Mouse (Mus musculus) embryonic facial prominence, embryonic 10.5 days (tissue): Measurements from ENCODE around the gene Myl10. TPM values are rescaled to one million over a fixed set of nuclear protein-coding genes. Genes with fewer than 3 reads are reported as not detected.
A peak's percentile ranks its signal among the peaks of the same experiment; 100 is the strongest.
"Not testable (repeated sequence)": the region's sequence is repeated elsewhere in the genome, so short reads cannot be mapped to it uniquely, and the experiment has no call there.

Experiments used
- DNase-seq: peaks from one replicate; pipeline ENCODE4 v3.0.0-alpha.2; 2017; ENCODE audit warnings: low spot score
- H3K27ac ChIP-seq: fragments of 300-500 bp; sonication (generic); replicated peaks from 2 replicates; pipeline ENCODE4 v1.5.1; 2016; ENCODE audit warnings: mild to moderate bottlenecking
- H3K27me3 ChIP-seq: fragments of 300-500 bp; sonication (generic); replicated peaks from 2 replicates; pipeline ENCODE4 v1.6.1; 2016; ENCODE audit warnings: low read depth, mild to moderate bottlenecking; ENCODE audit not compliant: poor library complexity, severe bottlenecking
- H3K36me3 ChIP-seq: fragments of 300-500 bp; sonication (generic); replicated peaks from 2 replicates; pipeline ENCODE4 v1.6.1; 2016; ENCODE audit warnings: mild to moderate bottlenecking, moderate library complexity
- H3K4me1 ChIP-seq: fragments of 300-500 bp; sonication (generic); 2 replicates; pipeline ENCODE4 v1.6.1; 2016
- H3K4me3 ChIP-seq: fragments of 300-500 bp; sonication (generic); 2 replicates; pipeline ENCODE4 v1.5.1; 2016; ENCODE audit warnings: mild to moderate bottlenecking, moderate library complexity
- H3K9me3 ChIP-seq: fragments of 300-500 bp; sonication (generic); 2 replicates; pipeline ENCODE4 v1.6.1; 2016; ENCODE audit warnings: mild to moderate bottlenecking
- WGBS: fragments of 180-500 bp; shearing (Covaris S2); methylation state at CpG from one replicate; pipeline ENCODE4 v1.1.7; 2016; 5-methylcytosine and 5-hydroxymethylcytosine counted together
- polyA plus RNA-seq: library from polyadenylated mRNA; unstranded; fragments of >200 nt; fragmentation: Nextera tagmentation; extraction: Ambion mirVana; gene quantifications from 2 replicates; pipeline ENCODE4 v1.2.1, GENCODE M21; 2016

Myl10 gene
- polyA plus RNA-seq: not detected in 2 replicates

DNA sequence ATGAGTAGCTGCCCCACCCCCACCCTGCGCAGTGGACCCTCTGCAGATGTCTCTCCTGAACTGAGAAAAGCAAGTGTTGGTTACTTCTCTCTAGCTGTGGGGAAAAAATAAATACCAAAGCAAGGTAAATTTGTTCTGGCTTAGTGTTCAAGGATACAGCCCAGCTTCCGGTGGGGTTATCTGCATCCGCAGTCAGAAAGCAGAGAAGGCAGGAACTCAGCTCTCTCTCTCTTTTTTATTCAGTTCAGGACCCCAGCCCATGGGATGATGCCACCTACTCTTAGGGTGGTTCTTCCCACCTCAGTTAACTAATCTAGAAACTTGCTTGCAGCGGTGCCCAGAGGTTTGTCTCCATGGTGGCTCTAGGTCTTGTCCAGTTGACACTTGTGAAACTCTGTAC lies at the start of gene Myl10:
Gene Myl10, plus strand, starts transcription at position 363 of the 400 bp plus-strand sequence.
- Histone ChIP-seq H3K36me3 (no peaks in the 10 kb centered on the region), H3K4me3 (no peak within 1 kb of the TSS), H3K27me3 (no peaks in the 10 kb centered on the region), H3K27ac (no peak within 1 kb of the TSS), H3K4me1 (peaks cover 5% of the 10 kb centered on the region; the same call in 1 of the 2 replicates), H3K9me3 (no peaks in the 10 kb centered on the region)
- 88% methylated on average over 4 of the region's 4 CpGs for WGBS
- DNase-seq: no peak

DNA sequence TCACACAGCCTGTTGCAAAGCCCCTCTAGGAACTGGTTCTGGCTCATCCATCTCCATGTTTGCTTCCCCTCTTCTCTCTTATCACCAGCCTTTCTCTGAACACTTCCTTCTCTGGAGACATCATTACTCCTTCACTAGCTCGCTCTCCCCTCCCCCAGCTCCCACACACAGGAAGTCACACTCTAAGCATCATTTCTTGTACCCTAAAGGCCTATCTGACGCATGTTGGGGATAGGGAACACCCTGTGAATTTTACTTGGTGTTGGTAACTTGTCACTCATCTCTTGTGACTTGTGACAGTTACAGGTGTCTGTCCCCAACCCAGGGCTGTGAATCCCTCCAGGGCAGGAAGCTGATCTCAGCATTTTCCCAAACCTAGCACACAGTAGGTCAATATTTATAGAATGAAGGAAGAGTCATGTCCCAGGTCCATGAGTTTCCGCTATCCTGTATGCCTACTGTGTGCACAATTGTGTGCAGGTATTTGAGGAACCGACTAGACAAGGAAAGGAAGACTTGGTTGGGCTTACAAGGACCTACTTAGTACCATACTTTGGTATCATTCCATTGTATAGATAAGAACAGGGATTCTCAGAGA lies 46.1 kb upstream of the Myl10 start:
- Histone ChIP-seq H3K27me3 (no peaks in the 10 kb centered on the region), H3K36me3 (no peaks in the 10 kb centered on the region), H3K9me3 (no peaks in the 10 kb centered on the region), H3K4me3 (no peak overlapping the region), H3K4me1 (no peaks in the 10 kb centered on the region), H3K27ac (no peak overlapping the region)
- no peak for DNase-seq
- WGBS: 87% methylated on average over 4 of the region's 4 CpGs

DNA sequence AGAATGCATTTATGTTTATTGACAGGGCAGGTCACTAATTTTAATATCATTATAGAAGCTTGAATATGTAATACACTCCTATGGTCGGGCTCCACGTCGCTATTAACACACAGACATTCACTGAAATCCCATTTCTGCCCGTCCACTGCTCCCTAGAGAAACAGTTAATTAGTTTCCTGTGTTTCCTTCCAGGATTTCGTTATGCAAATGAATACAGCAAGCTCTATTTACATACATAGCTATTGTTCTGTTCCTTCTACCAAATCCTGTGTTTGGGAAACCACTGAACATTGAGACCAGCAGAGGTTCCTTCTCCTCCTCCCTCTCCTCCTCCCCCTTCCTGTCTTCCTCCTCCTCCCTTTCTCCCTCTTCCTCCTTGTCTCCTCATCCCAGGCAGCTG lies 43.9 kb upstream of the Myl10 start:
- no peaks in the 10 kb centered on the region for H3K27me3 ChIP-seq
- no peak for DNase-seq
- 71% methylated on average over 5 of the region's 5 CpGs for WGBS
- no peak overlapping the region for H3K27ac ChIP-seq
- no peaks in the 10 kb centered on the region for H3K36me3 ChIP-seq
- H3K4me1 ChIP-seq: no peaks in the 10 kb centered on the region
- no peaks in the 10 kb centered on the region for H3K9me3 ChIP-seq
- no peak overlapping the region for H3K4me3 ChIP-seq

DNA sequence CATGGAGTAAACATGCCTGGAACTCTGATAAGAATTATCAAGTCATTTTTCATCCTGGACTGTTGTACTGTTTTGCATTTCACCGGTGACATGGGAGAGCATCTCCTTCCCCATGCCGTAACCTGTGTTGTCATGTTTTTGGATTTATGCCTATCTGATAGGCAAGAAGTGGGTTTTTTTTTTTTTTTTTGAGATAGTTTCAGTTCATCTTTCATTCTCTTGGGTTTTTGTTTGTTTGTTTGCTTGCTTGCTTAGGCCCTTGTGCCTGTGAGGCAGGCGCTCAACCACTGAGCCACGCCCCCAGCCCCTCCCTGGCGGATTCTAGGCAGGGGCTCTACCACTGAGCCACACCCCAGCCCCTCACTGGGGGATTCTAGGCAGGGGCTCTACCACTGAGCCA lies 43.3 kb upstream of the Myl10 start:
- DNase-seq: no peak
- Histone ChIP-seq H3K36me3 (no peaks in the 10 kb centered on the region), H3K27me3 (no peaks in the 10 kb centered on the region), H3K9me3 (no peaks in the 10 kb centered on the region), H3K27ac (no peak overlapping the region), H3K4me1 (no peaks in the 10 kb centered on the region), H3K4me3 (no peak overlapping the region)
- 91% methylated on average over 5 of the region's 5 CpGs for WGBS

DNA sequence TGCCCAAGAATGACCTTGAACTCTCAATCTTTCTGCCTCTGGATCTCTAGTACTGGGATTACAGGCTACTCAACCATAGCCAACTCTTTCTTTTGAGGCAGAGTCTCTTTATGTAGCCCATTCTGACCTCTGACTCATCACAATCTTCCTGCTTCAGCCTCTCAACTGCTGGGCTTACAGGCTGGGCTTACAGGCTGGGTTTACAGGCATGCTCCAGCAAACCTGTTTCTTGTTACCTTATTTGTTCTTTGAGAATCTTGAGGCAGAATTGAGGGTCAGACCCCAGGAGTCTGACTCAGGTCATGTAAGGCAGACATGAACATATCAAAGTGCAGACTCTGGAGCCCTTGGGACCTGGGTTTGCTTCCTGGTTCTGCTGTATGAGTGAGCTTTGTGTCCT lies 38.5 kb upstream of the Myl10 start:
- no peaks in the 10 kb centered on the region for H3K36me3 ChIP-seq

DNA sequence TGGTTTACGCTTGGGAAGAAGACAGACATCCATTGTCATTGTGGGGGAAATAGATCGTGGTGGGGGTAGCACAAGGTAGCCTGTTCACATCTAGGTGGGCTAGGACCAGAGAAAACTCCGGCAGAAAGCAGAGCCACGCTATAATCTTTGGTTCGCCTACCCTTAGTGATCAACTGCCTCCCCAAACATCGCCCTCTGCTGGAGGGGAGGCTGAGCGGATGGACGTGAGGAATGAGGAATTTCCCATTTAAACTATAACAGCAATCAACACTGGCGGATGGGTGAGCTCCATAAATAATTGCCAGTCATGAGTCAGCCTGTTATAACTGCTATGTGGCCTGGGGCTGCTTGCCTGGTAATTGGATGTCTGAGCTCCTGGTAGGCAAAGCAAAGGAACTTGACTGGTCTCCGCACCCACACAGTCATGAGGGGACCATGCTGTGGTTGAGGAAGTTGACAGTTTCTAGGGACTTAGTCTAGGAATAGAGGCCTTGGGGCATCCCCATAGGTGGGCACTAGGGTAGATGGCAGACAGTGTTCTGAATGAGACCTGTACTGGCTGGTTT lies 36.0 kb upstream of the Myl10 start:
- no peak overlapping the region for H3K4me3 ChIP-seq

More for the DNA sequence above, 38.5 kb upstream of the Myl10 start:
- H3K4me1 ChIP-seq: no peaks in the 10 kb centered on the region
- H3K27me3 ChIP-seq: no peaks in the 10 kb centered on the region
- no peak for DNase-seq
- H3K9me3 ChIP-seq: no peaks in the 10 kb centered on the region
- no peak overlapping the region for H3K4me3 ChIP-seq
- no peak overlapping the region for H3K27ac ChIP-seq

DNA sequence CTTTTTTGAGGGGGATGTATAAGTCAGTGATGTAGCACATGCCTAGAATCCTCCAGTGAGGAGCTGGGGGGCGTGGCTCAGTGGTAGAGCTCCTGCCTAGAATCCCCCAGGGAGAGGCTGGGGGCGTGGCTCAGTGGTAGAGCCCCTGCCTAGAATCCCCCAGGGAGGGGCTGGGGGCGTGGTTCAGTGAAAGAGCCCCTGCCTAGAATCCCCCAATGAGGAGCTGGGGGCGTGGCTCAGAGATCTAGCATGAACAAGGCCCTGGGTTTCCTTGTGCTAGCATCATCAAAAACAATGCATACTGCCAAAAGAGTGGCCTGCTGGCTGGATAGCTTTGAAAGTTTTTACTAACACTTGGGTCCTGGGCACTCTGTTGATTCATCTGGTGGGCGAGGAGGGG lies 32.2 kb upstream of the Myl10 start:
- H3K27ac ChIP-seq, H3K4me1 ChIP-seq, DNase-seq, H3K4me3 ChIP-seq, H3K27me3 ChIP-seq, H3K9me3 ChIP-seq, H3K36me3 ChIP-seq: not testable (repeated sequence)
- 80% methylated on average over 5 of the region's 5 CpGs for WGBS

More for the DNA sequence above, 36.0 kb upstream of the Myl10 start:
- Histone ChIP-seq H3K9me3 (no peaks in the 10 kb centered on the region), H3K27ac (no peak overlapping the region), H3K36me3 (no peaks in the 10 kb centered on the region), H3K27me3 (no peaks in the 10 kb centered on the region), H3K4me1 (no peaks in the 10 kb centered on the region)
- 82% methylated on average over 10 of the region's 10 CpGs for WGBS
- DNase-seq: no peak

DNA sequence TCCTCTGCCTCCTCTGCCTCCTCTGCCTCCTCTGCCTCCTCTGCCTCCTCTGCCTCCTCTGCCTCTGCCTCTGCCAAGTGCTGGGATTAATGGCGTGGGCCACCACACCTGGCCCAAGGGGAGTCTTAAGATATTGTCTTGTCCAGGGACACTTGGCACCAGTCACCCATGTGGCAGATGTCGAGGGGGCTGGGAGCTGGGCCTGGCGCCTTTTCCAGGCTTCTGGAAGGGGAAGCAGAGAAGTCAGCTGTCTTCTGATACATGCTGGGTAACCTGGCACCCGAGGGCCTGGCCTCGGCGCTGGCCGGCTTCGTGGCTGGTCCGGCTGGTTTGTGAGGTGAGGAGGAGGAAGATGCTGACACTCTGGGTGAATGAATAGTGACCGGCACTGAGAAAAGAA lies 30.7 kb upstream of the Myl10 start:
- no peaks in the 10 kb centered on the region for H3K9me3 ChIP-seq
- H3K4me1 ChIP-seq: peaks cover 4% of the 10 kb centered on the region; the same call in 1 of the 2 replicates
- no peak for DNase-seq
- no peak overlapping the region for H3K27ac ChIP-seq
- 0 out of 2 replicates have a peak, but pooled peaks cover 14% of the 10 kb centered on the region for H3K27me3 ChIP-seq
- 85% methylated on average over 10 of the region's 10 CpGs for WGBS
- no peaks in the 10 kb centered on the region for H3K36me3 ChIP-seq
- no peak overlapping the region for H3K4me3 ChIP-seq

DNA sequence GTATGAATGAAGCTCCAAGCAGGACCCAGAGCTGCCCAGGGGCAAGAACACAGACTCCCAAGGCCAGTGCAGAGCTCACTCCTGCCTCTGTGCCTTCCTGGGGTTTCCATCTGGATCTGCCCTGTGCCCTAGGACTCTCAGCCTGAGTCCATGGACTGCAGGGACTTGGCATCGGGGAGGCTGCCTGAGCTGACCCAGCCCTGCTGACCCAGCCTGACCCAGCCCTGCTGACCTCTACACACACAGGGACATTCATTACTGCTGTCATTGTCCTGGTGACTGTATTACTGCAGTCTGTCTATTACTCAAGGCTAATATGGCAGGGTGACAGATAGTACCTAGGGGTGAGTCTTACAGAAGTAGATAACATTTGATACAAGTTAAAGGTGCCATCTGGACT lies 30.1 kb upstream of the Myl10 start:
- Histone ChIP-seq H3K27me3 (peaks cover 18% of the 10 kb centered on the region; the same call in 1 of the 2 replicates), H3K36me3 (no peaks in the 10 kb centered on the region), H3K4me1 (peaks cover 4% of the 10 kb centered on the region; the same call in 1 of the 2 replicates), H3K4me3 (no peak overlapping the region), H3K9me3 (no peaks in the 10 kb centered on the region), H3K27ac (no peak overlapping the region)
- DNase-seq: no peak
- 27% methylated on average over 1 of the region's 1 CpGs for WGBS

DNA sequence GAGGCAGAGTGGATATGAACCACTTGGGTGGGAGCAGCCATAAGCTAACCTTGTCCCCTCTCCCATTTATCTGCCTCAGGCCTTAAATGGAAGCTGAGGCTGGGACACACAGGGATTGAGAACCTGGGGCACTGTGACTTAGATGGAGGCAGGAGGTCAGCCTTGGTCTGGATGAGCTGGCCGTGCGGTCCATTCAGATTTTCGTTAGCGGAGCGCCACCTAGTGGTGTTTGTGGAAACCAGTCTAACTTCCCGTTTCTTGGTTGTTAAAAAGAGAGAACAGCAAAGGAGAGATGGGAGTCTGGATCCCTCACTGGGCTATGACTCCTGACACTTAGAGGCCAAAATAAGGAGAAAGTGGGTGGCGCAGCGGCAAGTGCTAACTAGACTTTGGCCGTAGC lies 28.4 kb upstream of the Myl10 start:
- H3K4me1 ChIP-seq: peaks cover 4% of the 10 kb centered on the region; the same call in 1 of the 2 replicates
- 7% methylated on average over 9 of the region's 9 CpGs for WGBS
- no peaks in the 10 kb centered on the region for H3K36me3 ChIP-seq
- H3K27me3 ChIP-seq: peaks cover 18% of the 10 kb centered on the region; the same call in 1 of the 2 replicates
- peak; percentile 84 for DNase-seq
- no peaks in the 10 kb centered on the region for H3K9me3 ChIP-seq
- no peak overlapping the region for H3K27ac ChIP-seq
- H3K4me3 ChIP-seq: no peak overlapping the region

DNA sequence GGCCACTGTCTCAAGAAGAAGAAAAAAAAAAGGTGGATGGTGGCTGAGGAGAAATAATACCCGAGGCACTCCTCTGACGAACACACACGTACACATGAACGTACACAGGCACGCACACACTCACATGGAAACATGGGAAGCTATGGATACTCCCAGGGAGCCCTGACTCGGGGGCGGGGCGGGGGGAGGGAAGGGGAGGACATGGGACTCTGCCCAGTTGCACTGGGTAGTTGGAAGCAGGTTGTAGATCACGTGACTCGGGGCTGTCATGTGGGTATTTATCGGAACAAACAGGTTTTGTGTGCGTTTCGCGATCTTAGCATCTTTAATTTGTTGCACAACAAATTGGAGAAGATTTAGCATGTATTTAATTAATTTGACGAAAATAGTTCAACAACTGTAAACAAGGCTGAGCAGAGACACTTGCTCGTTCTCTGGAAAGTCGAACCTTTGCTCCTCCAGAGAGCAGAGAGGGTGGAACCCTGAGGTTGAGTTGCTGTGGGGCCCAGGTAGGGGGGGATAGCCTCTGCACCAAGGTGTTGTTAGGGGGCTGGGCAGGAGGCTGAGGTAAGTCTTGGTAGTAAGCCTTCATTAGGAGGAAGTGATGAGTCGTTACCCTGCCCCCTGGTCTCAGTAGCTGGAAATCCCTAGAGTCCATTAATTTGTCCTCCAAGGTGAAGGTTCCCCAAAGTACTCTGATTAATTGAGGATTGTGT lies 16.5 kb upstream of the Myl10 start:
- DNase-seq: no peak
- Histone ChIP-seq H3K9me3 (peaks cover 3% of the 10 kb centered on the region; the same call in 1 of the 2 replicates), H3K36me3 (no peaks in the 10 kb centered on the region), H3K4me1 (no peaks in the 10 kb centered on the region), H3K4me3 (no peak overlapping the region), H3K27me3 (no peaks in the 10 kb centered on the region), H3K27ac (no peak overlapping the region)
- WGBS: 90% methylated on average over 18 of the region's 18 CpGs

DNA sequence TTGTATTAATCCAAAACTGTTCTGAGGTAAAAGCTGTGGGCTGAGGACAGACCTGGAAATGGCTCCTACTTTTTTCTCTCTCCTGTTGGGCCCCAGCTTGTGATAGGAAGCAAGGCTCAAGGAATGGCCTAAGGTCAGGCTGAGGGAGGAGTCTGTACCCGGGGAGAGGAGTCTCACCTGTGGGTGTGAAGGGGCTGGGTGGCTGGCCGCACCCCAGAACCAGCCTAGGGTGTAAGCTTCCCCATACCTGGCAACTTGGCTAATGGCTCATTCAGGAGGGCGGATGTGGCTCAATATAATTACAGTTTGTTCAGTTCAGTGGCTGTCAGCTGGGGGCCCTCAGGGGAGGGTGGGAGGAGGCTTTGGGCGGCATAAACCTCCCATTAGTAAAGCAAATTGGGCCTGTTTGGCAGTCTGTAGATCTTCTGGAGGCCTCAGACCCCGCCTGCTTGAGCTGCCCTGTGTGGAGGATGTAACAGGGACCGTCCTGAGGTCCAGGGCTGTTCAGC lies 14.1 kb upstream of the Myl10 start:
- no peak overlapping the region for H3K27ac ChIP-seq
- H3K4me3 ChIP-seq: no peak overlapping the region
- H3K36me3 ChIP-seq: no peaks in the 10 kb centered on the region
- H3K4me1 ChIP-seq: no peaks in the 10 kb centered on the region; the same call in 1 of the 2 replicates
- H3K9me3 ChIP-seq: peaks cover 3% of the 10 kb centered on the region; the same call in 1 of the 2 replicates
- WGBS: 72% methylated on average over 6 of the region's 6 CpGs
- no peak for DNase-seq
- H3K27me3 ChIP-seq: no peaks in the 10 kb centered on the region
